In the genomic region with DNA sequence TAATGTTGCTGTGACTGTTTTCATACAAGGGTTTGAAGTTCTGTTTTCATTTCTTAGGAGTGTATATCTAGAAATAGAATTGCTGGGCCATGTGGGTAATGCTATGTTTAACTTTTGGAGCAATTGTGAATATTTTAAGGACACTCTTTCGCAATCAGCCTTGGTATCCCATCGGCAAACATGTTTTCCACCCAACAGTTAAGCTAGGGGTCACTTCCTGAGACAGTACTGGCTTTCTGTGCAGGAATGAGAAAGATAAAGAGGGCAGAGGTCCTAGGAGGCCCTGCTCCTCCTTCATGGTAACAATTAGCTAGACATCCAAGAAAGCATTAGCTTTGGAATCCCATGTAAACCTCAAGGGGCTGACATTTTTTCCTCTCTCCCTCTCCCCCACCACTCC, we compare ENCODE assay signal across 23 mouse cellular contexts. TPM values are rescaled to one million over a fixed set of nuclear protein-coding genes. Genes with fewer than 3 reads are reported as not detected.
DNase-seq lines count a peak whose midpoint lies in the region; ATAC-seq and TF ChIP-seq lines count a peak whose summit lies in the region.
"Had no signal": no experiment of that assay in that cellular context is flagged by ENCODE, and none has a peak within 500 bp of the region (broad histone marks: within the 10 kb centered on the region; RNA-seq: fewer than 3 reads in every experiment).

No protein-coding gene starts in this region.

- peak; percentile 6 for DNase-seq in embryo, embryonic 10.5 days (ENCODE audit: low spot score)
- DNase-seq in embryo, embryonic 10 days (ENCODE audit: low spot score) = no peak
- DNase-seq in lung, embryonic 14.5 days = peak; percentile 59
- DNase-seq in lung, adult 2 months = no peak
- no peak for DNase-seq in liver, postnatal 0 days
- DNase-seq in left cerebral cortex, adult 9 months (ENCODE audit: low spot score in 2 of 2) = no peak
- DNase-seq: adrenal gland, postnatal 25 days; cerebellum, adult 8-10 months; cerebellum, postnatal 36 days; gastrocnemius, postnatal 14 days; heart, postnatal 14 days; lung, postnatal 10 days; retina, postnatal 1 day; right cerebral cortex, postnatal 25 days; spleen, adult 18-20 months had no signal

- H3K4me3 ChIP-seq in intestine, embryonic 15.5 days (replicated peaks) = no peak overlapping the region
- no peak overlapping the region for H3K4me3 ChIP-seq in intestine, postnatal 0 days (ENCODE audit: low read depth, low read length)
- H3K4me3 ChIP-seq in lung, embryonic 14.5 days (ENCODE audit: low read depth, low read length) = no peak overlapping the region
- no peak overlapping the region for H3K4me3 ChIP-seq in lung, adult 2 months (replicated peaks; ENCODE audit: extremely low read depth, low read depth, low read length)
- H3K4me3 ChIP-seq in liver, postnatal 0 days (ENCODE audit: low read depth, low read length) = no peak overlapping the region
- H3K4me3 ChIP-seq: forebrain, embryonic 12.5 days; heart, embryonic 13.5 days; limb, embryonic 13.5 days; megakaryocyte, embryonic 14.5 days; midbrain, embryonic 15.5 days; neural tube, embryonic 13.5 days had no signal

- WGBS in intestine, embryonic 15.5 days = 24% methylated on average over 2 of the region's 2 CpGs
- WGBS in intestine, postnatal 0 days = 17% methylated on average over 2 of the region's 2 CpGs
- 28% methylated on average over 2 of the region's 2 CpGs for WGBS in lung, embryonic 14.5 days
- 16% methylated on average over 2 of the region's 2 CpGs for WGBS in lung, adult 2 months
- 43% methylated on average over 2 of the region's 2 CpGs for WGBS in liver, postnatal 0 days (ENCODE audit: insufficient replicate concordance)

- H3K9me3 ChIP-seq in intestine, embryonic 15.5 days = no peaks in the 10 kb centered on the region
- H3K9me3 ChIP-seq in intestine, postnatal 0 days (ENCODE audit: control insufficient read depth) = no peaks in the 10 kb centered on the region
- H3K9me3 ChIP-seq in lung, embryonic 14.5 days (ENCODE audit: low read depth, low read length) = no peaks in the 10 kb centered on the region
- H3K9me3 ChIP-seq in liver, postnatal 0 days (ENCODE audit: low read length) = no peaks in the 10 kb centered on the region
- H3K9me3 ChIP-seq: forebrain, embryonic 12.5 days; heart, embryonic 13.5 days; limb, embryonic 13.5 days; midbrain, embryonic 15.5 days; neural tube, embryonic 13.5 days had no signal

- no peak overlapping the region for H3K9ac ChIP-seq in intestine, embryonic 15.5 days
- no peak overlapping the region for H3K9ac ChIP-seq in intestine, postnatal 0 days (ENCODE audit: low read depth, low read length)
- H3K9ac ChIP-seq in lung, embryonic 14.5 days = no peak overlapping the region
- H3K9ac ChIP-seq in liver, postnatal 0 days (replicated peaks) = no peak overlapping the region
- H3K9ac ChIP-seq: forebrain, embryonic 12.5 days; heart, embryonic 13.5 days; limb, embryonic 13.5 days; midbrain, embryonic 15.5 days; neural tube, embryonic 13.5 days had no signal

- no peak for TF ChIP-seq POLR2A in lung, adult 2 months (IDR thresholded peaks at IDR 0.05; ENCODE audit: borderline replicate concordance, extremely low read depth, low read depth, low read length)

- peak; percentile 51 for ATAC-seq in intestine, embryonic 15.5 days
- ATAC-seq in intestine, postnatal 0 days = no peak
- ATAC-seq in lung, embryonic 14.5 days (ENCODE audit: insufficient read depth) = no peak
- no peak for ATAC-seq in liver, postnatal 0 days
- ATAC-seq: midbrain, embryonic 15.5 days had no signal

- TF ChIP-seq EP300 in liver, postnatal 0 days (IDR thresholded peaks at IDR 0.05; ENCODE audit: low read depth) = peak; percentile 56; the same call in 1 of the 2 replicates

- H3K36me3 ChIP-seq in intestine, embryonic 15.5 days = no peaks in the 10 kb centered on the region
- H3K36me3 ChIP-seq in intestine, postnatal 0 days (ENCODE audit: control insufficient read depth, insufficient read depth) = no peaks in the 10 kb centered on the region
- no peaks in the 10 kb centered on the region for H3K36me3 ChIP-seq in lung, embryonic 14.5 days (ENCODE audit: insufficient read depth)
- no peaks in the 10 kb centered on the region for H3K36me3 ChIP-seq in liver, postnatal 0 days (replicated peaks; ENCODE audit: insufficient read depth, low read length)
- H3K36me3 ChIP-seq: forebrain, embryonic 12.5 days; heart, embryonic 13.5 days; limb, embryonic 13.5 days; midbrain, embryonic 15.5 days; neural tube, embryonic 13.5 days had no signal

- no peak overlapping the region for H3K4me2 ChIP-seq in intestine, embryonic 15.5 days (replicated peaks)
- no peak overlapping the region for H3K4me2 ChIP-seq in intestine, postnatal 0 days (replicated peaks; ENCODE audit: low read depth)
- no peak overlapping the region for H3K4me2 ChIP-seq in lung, embryonic 14.5 days
- H3K4me2 ChIP-seq in liver, postnatal 0 days (ENCODE audit: low read depth, low read length) = 0 out of 2 replicates have a peak overlapping the region, but pooled peaks have one; percentile 13
- H3K4me2 ChIP-seq: forebrain, embryonic 12.5 days; heart, embryonic 13.5 days; limb, embryonic 13.5 days; midbrain, embryonic 15.5 days; neural tube, embryonic 13.5 days had no signal

- H3K27me3 ChIP-seq in intestine, embryonic 15.5 days (replicated peaks) = no peaks in the 10 kb centered on the region
- H3K27me3 ChIP-seq in intestine, postnatal 0 days (replicated peaks; ENCODE audit: control insufficient read depth, insufficient read depth, low read length) = no peaks in the 10 kb centered on the region
- no peaks in the 10 kb centered on the region for H3K27me3 ChIP-seq in lung, embryonic 14.5 days (ENCODE audit: insufficient read depth, low read length)
- H3K27me3 ChIP-seq in liver, postnatal 0 days (ENCODE audit: insufficient read depth, low read length) = no peaks in the 10 kb centered on the region
- H3K27me3 ChIP-seq: forebrain, embryonic 12.5 days; heart, embryonic 13.5 days; limb, embryonic 13.5 days; megakaryocyte, embryonic 14.5 days; midbrain, embryonic 15.5 days had no signal

- H3K4me1 ChIP-seq in intestine, embryonic 15.5 days (replicated peaks) = no peaks in the 10 kb centered on the region
- 0 out of 2 replicates have a peak, but pooled peaks cover 8% of the 10 kb centered on the region for H3K4me1 ChIP-seq in intestine, postnatal 0 days (replicated peaks; ENCODE audit: control insufficient read depth, insufficient read depth, low read length)
- peaks cover 21% of the 10 kb centered on the region for H3K4me1 ChIP-seq in lung, embryonic 14.5 days (ENCODE audit: insufficient read depth)
- peaks cover 2% of the 10 kb centered on the region; the same call in 1 of the 2 replicates for H3K4me1 ChIP-seq in lung, adult 2 months (ENCODE audit: control insufficient read depth, insufficient read depth, low read length)
- peaks cover 8% of the 10 kb centered on the region for H3K4me1 ChIP-seq in liver, postnatal 0 days (ENCODE audit: insufficient read depth)
- H3K4me1 ChIP-seq: megakaryocyte, embryonic 14.5 days had no signal

- TF ChIP-seq CTCF in intestine, postnatal 0 days (IDR thresholded peaks at IDR 0.05; ENCODE audit: low read depth) = no peak
- TF ChIP-seq CTCF in lung, embryonic 14.5 days (IDR thresholded peaks at IDR 0.05; ENCODE audit: low read depth) = no peak
- TF ChIP-seq CTCF in lung, adult 2 months (IDR thresholded peaks at IDR 0.05; ENCODE audit: insufficient read depth, low read length) = no peak
- TF ChIP-seq CTCF in liver, postnatal 0 days (IDR thresholded peaks at IDR 0.05; ENCODE audit: low read depth) = no peak

- H3K27ac ChIP-seq in intestine, embryonic 15.5 days = no peak overlapping the region
- H3K27ac ChIP-seq in intestine, postnatal 0 days (ENCODE audit: low read depth, low read length) = no peak overlapping the region
- no peak overlapping the region for H3K27ac ChIP-seq in lung, embryonic 14.5 days (ENCODE audit: low read depth)
- no peak overlapping the region for H3K27ac ChIP-seq in liver, postnatal 0 days (ENCODE audit: low read depth)
- H3K27ac ChIP-seq: forebrain, embryonic 12.5 days; heart, embryonic 13.5 days; limb, embryonic 13.5 days; midbrain, embryonic 15.5 days; neural tube, embryonic 13.5 days had no signal

RNA-seq across cellular contexts. Expression of gene Maf, which starts 47.1 kb away (rescaled TPM):
- 10.1 and 11.5 TPM in 2 replicates for polyA plus RNA-seq in intestine, embryonic 15.5 days (2015; fragmentation: Nextera tagmentation; extraction: Ambion mirVana)
- 23.9 and 31.6 TPM in 2 replicates for polyA plus RNA-seq in intestine, postnatal 0 days (2015; fragmentation: Nextera tagmentation; extraction: Ambion mirVana)
- polyA plus RNA-seq in lung, embryonic 14.5 days (2014; fragmentation: Nextera tagmentation; extraction: Ambion mirVana) = 12.6 and 14.1 TPM in 2 replicates
- 8.2 and 9.0 TPM in 2 replicates for polyA plus RNA-seq in lung, adult 2 months (2012; rRNA removed)
- polyA plus RNA-seq in liver, postnatal 0 days (2015; fragmentation: Nextera tagmentation; extraction: Ambion mirVana) = 5.9 and 6.0 TPM in 2 replicates

Comparison
In these comparisons a context has a peak if more than half of its experiments do, and no peak if none do; other contexts are left out.
1. DNase-seq: peak in embryo, embryonic 10.5 days (single experiment) and lung, embryonic 14.5 days (single experiment); none in embryo, embryonic 10 days (single experiment), lung, adult 2 months (single experiment), liver, postnatal 0 days (single experiment) and left cerebral cortex, adult 9 months (0 of 2).